Mouse (Mus musculus) testis, adult 10 weeks (tissue): ENCODE results near the gene Kbtbd7. TPM values are rescaled to one million over a fixed set of nuclear protein-coding genes. Genes with fewer than 3 reads are reported as not detected.

ENCODE experiments used
- polyA plus RNA-seq: library from polyadenylated mRNA; stranded (reverse); fragments of 350-450 nt; fragmentation: Illumina TruSeq; extraction: RNeasy Lipid Tissue Mini Kit (QIAGEN cat#74804); gene quantifications from one replicate; pipeline ENCODE4 v1.2.3, GENCODE M21; 2014; ENCODE audit warnings: low read depth, low replicate concordance

Kbtbd7 gene
- 39.4 TPM for polyA plus RNA-seq

GRCm38 (mm10) chr14:79425979-79426729 lies at the start of gene Kbtbd7:
Gene Kbtbd7, plus strand, starts transcription at chr14:79426511.

GRCm38 (mm10) chr14:79390265-79390926 lies 35.9 kb upstream of the Kbtbd7 start, which contains the start of gene Naa16:
Gene Naa16, minus strand, starts transcription at chr14:79390778.

GRCm38 (mm10) chr14:79397321-79398122 lies 28.8 kb upstream of the Kbtbd7 start, which contains the start of gene Mtrf1:
Gene Mtrf1, plus strand, starts transcription at chr14:79397772.

GRCm38 (mm10) chr14:79451681-79452590 lies 25.6 kb downstream of the Kbtbd7 start, which contains the start of gene Kbtbd6:
Gene Kbtbd6, plus strand, starts transcription at chr14:79451835.

Other genes with a start within 250 kb of the Kbtbd7 start
- gene Zfp957, start 179.1 kb upstream of the Kbtbd7 start, polyA plus RNA-seq: 0.10 TPM
- gene Rgcc, start 124.9 kb upstream of the Kbtbd7 start, polyA plus RNA-seq: 6.2 TPM
- gene Naa16, start 35.7 kb upstream of the Kbtbd7 start, polyA plus RNA-seq: 28.2 TPM
- 13.1 TPM for gene Mtrf1, start 28.7 kb upstream of the Kbtbd7 start, polyA plus RNA-seq
- gene Kbtbd6, start 25.3 kb downstream of the Kbtbd7 start, polyA plus RNA-seq: 69.8 TPM
- gene Elf1, start 54.7 kb downstream of the Kbtbd7 start, polyA plus RNA-seq: 14.4 TPM
- gene Wbp4, start 55.0 kb downstream of the Kbtbd7 start, polyA plus RNA-seq: 120 TPM
- gene Sugt1, start 161.2 kb downstream of the Kbtbd7 start, polyA plus RNA-seq: 416 TPM
- 1.6 TPM for gene Cnmd, start 235.7 kb downstream of the Kbtbd7 start, polyA plus RNA-seq